Mouse (Mus musculus) 3T3-L1 (cell line): ENCODE results near the gene Gapt.
A peak's percentile ranks its signal among the peaks of the same experiment; 100 is the strongest.
"Not testable (repeated sequence)": the region's sequence is repeated elsewhere in the genome, so short reads cannot be mapped to it uniquely, and the experiment has no call there.

Experiments
- DNase-seq: peaks from one replicate; pipeline ENCODE4 v3.0.0-alpha.2; 2015; ENCODE audit warnings: low read depth, low spot score

Gapt gene

GRCm38 (mm10) chr13:110356941-110357340, at the start of gene Gapt:
TSS of gene Gapt (minus strand) at chr13:110357199.
- no peak for DNase-seq

GRCm38 (mm10) chr13:110406152-110406551, 49.2 kb upstream of the Gapt start:
- peak; percentile 40 for DNase-seq

- DNase-seq, result not testable (repeated sequence)
These were observed 47.7 kb upstream of the Gapt start for GRCm38 (mm10) chr13:110404686-110405085.

GRCm38 (mm10) chr13:110404059-110404458, 47.1 kb upstream of the Gapt start:
- no peak for DNase-seq

- peak; percentile 22 for DNase-seq
These were observed 44.9 kb upstream of the Gapt start for GRCm38 (mm10) chr13:110401877-110402276.

GRCm38 (mm10) chr13:110401443-110401842, 44.4 kb upstream of the Gapt start:
- DNase-seq, result no peak

GRCm38 (mm10) chr13:110398513-110399270, 41.7 kb upstream of the Gapt start:
- DNase-seq, result no peak

GRCm38 (mm10) chr13:110397750-110398149, 40.8 kb upstream of the Gapt start:
- no peak for DNase-seq

- DNase-seq, result peak; percentile 44
These were observed 39.1 kb upstream of the Gapt start for GRCm38 (mm10) chr13:110395916-110396685.

GRCm38 (mm10) chr13:110395179-110395794, 38.3 kb upstream of the Gapt start:
- DNase-seq, result peak; percentile 53

- peak; percentile 94 for DNase-seq
These were observed 37.5 kb upstream of the Gapt start, which contains the start of gene Plk2 for GRCm38 (mm10) chr13:110394291-110395178. TSS of gene Plk2 (plus strand) at chr13:110395046.

- DNase-seq, result no peak
These were observed 35.6 kb upstream of the Gapt start for GRCm38 (mm10) chr13:110392631-110393030.

- DNase-seq, result peak; percentile 87
These were observed 35.2 kb upstream of the Gapt start for GRCm38 (mm10) chr13:110392210-110392609.

GRCm38 (mm10) chr13:110384514-110384913, 27.5 kb upstream of the Gapt start:
- DNase-seq, result no peak

GRCm38 (mm10) chr13:110382447-110382901, 25.5 kb upstream of the Gapt start:
- peak; percentile 65 for DNase-seq

GRCm38 (mm10) chr13:110369673-110370072, 12.7 kb upstream of the Gapt start:
- DNase-seq, result no peak

- DNase-seq, result peak; percentile 11
These were observed 11.6 kb upstream of the Gapt start for GRCm38 (mm10) chr13:110368556-110369040.

GRCm38 (mm10) chr13:110367961-110368555, 11.1 kb upstream of the Gapt start:
- no peak for DNase-seq

GRCm38 (mm10) chr13:110366477-110366876, 9.5 kb upstream of the Gapt start:
- no peak for DNase-seq

- DNase-seq, result no peak
These were observed 6.7 kb upstream of the Gapt start for GRCm38 (mm10) chr13:110363722-110364121.

- no peak for DNase-seq
These were observed 5.9 kb downstream of the Gapt start for GRCm38 (mm10) chr13:110351051-110351450.
